Mouse (Mus musculus) bone marrow, adult 2 months (tissue): ENCODE results near the gene Fkbp2. TPM values are rescaled to one million over a fixed set of nuclear protein-coding genes. Genes with fewer than 3 reads are reported as not detected.

Experiments used
- H3K27ac ChIP-seq: fragments of 200-500 bp; 2 replicates; pipeline ENCODE4 v1.5.1; 2012; ENCODE audit warnings: low read depth, mild to moderate bottlenecking, control low read depth, inconsistent platforms, low read length; ENCODE audit not compliant: control insufficient read depth, poor library complexity, insufficient read depth
- H3K4me1 ChIP-seq: fragments of 200-500 bp; 2 replicates; pipeline ENCODE4 v1.6.1; 2011; ENCODE audit warnings: low read length; ENCODE audit not compliant: control insufficient read depth, insufficient read depth
- H3K4me3 ChIP-seq: fragments of 200-500 bp; replicated peaks from 2 replicates; pipeline ENCODE3; 2011; ENCODE audit warnings: mild to moderate bottlenecking, low read depth, low read length, control low read depth; ENCODE audit not compliant: control insufficient read depth
- CTCF ChIP-seq: fragments of 200-500 bp; IDR thresholded peaks from 2 replicates; pipeline ENCODE4 v1.5.1; 2011; ENCODE audit warnings: low read length, control low read depth; ENCODE audit not compliant: control insufficient read depth, insufficient read depth
- POLR2A ChIP-seq: fragments of 200-500 bp; IDR thresholded peaks from 2 replicates; pipeline ENCODE4 v1.6.1; 2011; ENCODE audit warnings: low read depth, mild to moderate bottlenecking, control low read depth, low read length, borderline replicate concordance; ENCODE audit not compliant: control insufficient read depth
- WGBS: fragments of 180-500 bp; shearing (Covaris S2); methylation state at CpG from one replicate; pipeline ENCODE4 v1.1.7; 2018; 5-methylcytosine and 5-hydroxymethylcytosine counted together
- polyA plus RNA-seq: library from polyadenylated mRNA; stranded (reverse); fragments of >200 nt; gene quantifications from 2 replicates; pipeline ENCODE4 v1.2.4, GENCODE M21; 2011; ENCODE audit warnings: low replicate concordance; ENCODE audit not compliant: missing spikeins, insufficient read depth, insufficient read length

Fkbp2 gene
- polyA plus RNA-seq = 40.9 and 42.3 TPM in 2 replicates

- under 1% methylated on average over 38 of the region's 38 CpGs for WGBS
- Histone ChIP-seq H3K4me3 (peak within 1 kb of the TSS; percentile 86), H3K4me1 (peaks cover 3% of the 10 kb centered on the region; the same call in 1 of the 2 replicates), H3K27ac (peak within 1 kb of the TSS; percentile 80)
- no peak for TF ChIP-seq CTCF
- peak; percentile 86 for TF ChIP-seq POLR2A
Measured at GRCm38 (mm10) chr19:6980381-6981093, at the start of gene Fkbp2. Gene Fkbp2, minus strand, starts transcription at chr19:6980501.

DNA sequence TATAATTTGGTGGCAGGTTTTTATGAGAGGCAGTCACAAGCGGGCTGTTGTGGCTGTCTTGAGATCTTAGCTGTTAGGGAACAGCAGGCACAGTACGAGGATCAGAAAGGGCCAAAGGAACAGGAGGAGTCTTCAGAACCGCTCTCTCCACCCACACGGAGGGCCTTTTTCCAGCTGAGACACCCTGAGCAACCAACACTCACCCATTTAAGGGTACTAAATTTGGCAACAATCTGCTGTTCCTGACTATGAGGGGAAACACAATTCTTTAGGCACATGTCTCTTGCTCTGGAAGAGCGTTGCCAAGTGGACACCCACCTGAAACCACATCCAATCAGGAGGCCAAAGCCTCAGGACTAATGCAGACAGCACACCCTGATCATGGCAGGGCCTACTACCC, 49.2 kb upstream of the Fkbp2 start:
- WGBS = 94% methylated on average over 5 of the region's 5 CpGs
- Histone ChIP-seq H3K4me1 (no peaks in the 10 kb centered on the region), H3K4me3 (no peak overlapping the region), H3K27ac (no peak overlapping the region)
- no peak for TF ChIP-seq CTCF
- no peak for TF ChIP-seq POLR2A

GRCm38 (mm10) chr19:7020224-7020641, 39.9 kb upstream of the Fkbp2 start:
- 11% methylated on average over 3 of the region's 3 CpGs for WGBS
- TF ChIP-seq CTCF (peak; percentile 95), POLR2A (no peak)
- H3K27ac ChIP-seq = peak overlapping the region; percentile 94
- H3K4me3 ChIP-seq = peak overlapping the region; percentile 8
- peaks cover 3% of the 10 kb centered on the region; the same call in 1 of the 2 replicates for H3K4me1 ChIP-seq

GRCm38 (mm10) chr19:7019191-7019590, 38.9 kb upstream of the Fkbp2 start, which contains the start of gene Fermt3:
Gene Fermt3, minus strand, starts transcription at chr19:7019469.
- Histone ChIP-seq H3K27ac (peak within 1 kb of the TSS; percentile 94), H3K4me3 (peak within 1 kb of the TSS; percentile 79), H3K4me1 (peaks cover 3% of the 10 kb centered on the region; the same call in 1 of the 2 replicates)
- TF ChIP-seq CTCF (peak; percentile 13; the same call in 1 of the 2 replicates), POLR2A (peak; percentile 78)
- under 1% methylated on average over 5 of the region's 5 CpGs for WGBS

GRCm38 (mm10) chr19:7018546-7018945, 38.2 kb upstream of the Fkbp2 start:
- WGBS = 2% methylated on average over 11 of the region's 11 CpGs
- Histone ChIP-seq H3K27ac (peak overlapping the region; percentile 94), H3K4me3 (peak overlapping the region; percentile 79), H3K4me1 (peaks cover 3% of the 10 kb centered on the region; the same call in 1 of the 2 replicates)
- TF ChIP-seq CTCF (no peak), POLR2A (no peak)

- 6% methylated on average over 12 of the region's 12 CpGs for WGBS
- TF ChIP-seq CTCF = no peak
- TF ChIP-seq POLR2A = no peak; the same call in 1 of the 2 replicates
- peaks cover 3% of the 10 kb centered on the region; the same call in 1 of the 2 replicates for H3K4me1 ChIP-seq
- H3K27ac ChIP-seq = peak overlapping the region; percentile 94
- H3K4me3 ChIP-seq = peak overlapping the region; percentile 79
Measured at GRCm38 (mm10) chr19:7017541-7018457, 37.5 kb upstream of the Fkbp2 start.

- no peak for TF ChIP-seq CTCF
- no peak for TF ChIP-seq POLR2A
- Histone ChIP-seq H3K4me1 (no peaks in the 10 kb centered on the region; the same call in 1 of the 2 replicates), H3K4me3 (no peak overlapping the region), H3K27ac (no peak overlapping the region)
- WGBS = 87% methylated on average over 20 of the region's 20 CpGs
Measured at GRCm38 (mm10) chr19:7014481-7015135, 34.3 kb upstream of the Fkbp2 start.

DNA sequence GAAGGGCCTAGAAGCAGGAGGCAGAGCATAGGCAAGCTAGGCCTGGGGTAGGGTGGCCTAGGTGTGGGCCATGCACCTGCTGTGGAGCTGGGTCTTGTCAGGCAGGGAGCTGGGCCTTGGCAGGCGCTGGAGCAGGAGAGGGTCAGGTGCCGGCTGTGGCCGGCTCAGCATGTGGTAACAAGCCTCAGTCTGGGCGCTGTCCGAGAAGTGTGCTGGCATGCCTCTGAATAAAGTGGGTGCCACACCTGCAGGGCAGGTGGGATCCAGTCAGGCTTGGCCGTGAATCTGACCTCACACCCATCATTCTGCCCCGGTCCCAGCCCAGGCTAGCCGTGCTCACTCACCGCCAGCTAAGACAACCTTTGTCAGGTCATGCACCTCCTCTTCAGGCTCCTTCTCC, 33.7 kb upstream of the Fkbp2 start:
- no peak overlapping the region for H3K27ac ChIP-seq
- H3K4me3 ChIP-seq = no peak overlapping the region
- WGBS = 93% methylated on average over 9 of the region's 9 CpGs
- no peaks in the 10 kb centered on the region; the same call in 1 of the 2 replicates for H3K4me1 ChIP-seq
- TF ChIP-seq CTCF = no peak
- TF ChIP-seq POLR2A = no peak
